Mouse (Mus musculus): ENCODE measurements around the gene Smim5. TPM values are rescaled to one million over a fixed set of nuclear protein-coding genes. Genes with fewer than 3 reads are reported as not detected.

Gene Smim5
- total and polyA plus RNA-seq, 3 experiments, result 0.42 to 1.4 (median 0.98) TPM

DNA sequence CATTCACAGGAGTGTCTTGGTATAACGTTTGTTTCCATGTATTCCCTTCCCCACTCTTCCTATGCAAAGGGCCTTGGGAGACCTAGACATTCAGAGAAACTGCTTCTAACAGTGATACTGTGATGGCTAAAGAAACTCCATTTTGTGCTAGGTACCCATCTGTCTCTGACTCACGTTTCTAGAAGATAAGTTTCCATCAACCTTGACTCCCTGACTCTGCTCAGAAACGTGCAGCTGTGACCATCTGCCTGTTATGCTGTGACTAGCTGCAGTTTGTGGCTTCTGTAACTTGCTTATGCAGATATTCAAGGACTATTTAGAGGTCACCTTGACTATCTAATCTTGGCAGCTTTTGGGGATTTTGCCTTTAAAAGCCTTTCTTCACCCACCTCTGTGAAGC lies 31.5 kb downstream of the Smim5 start:
- Histone ChIP-seq H3K9me3 (replicated peaks; ENCODE audit: low read length) (no peaks in the 10 kb centered on the region), H3K4me3 (replicated peaks in 1 of 3; ENCODE audit: low read depth in 2 of 3, low read length in 2 of 3, poor library complexity in 1 of 3) (peak overlapping the region in 2 of 3 experiments; percentile 82 to 96), H3K36me3 (replicated peaks in 1 of 2; ENCODE audit: control insufficient read depth in 1 of 2, insufficient read depth in 1 of 2, low read length in 1 of 2) (peaks cover 24 to 39% of the 10 kb centered on the region in 2 experiments), H3K9ac (ENCODE audit: insufficient read depth, low read depth) (peak overlapping the region; percentile 88), H3K4me1 (ENCODE audit: control insufficient read depth in 1 of 2, insufficient read depth in 2 of 2) (peaks cover 33 to 77% of the 10 kb centered on the region in 2 experiments), H3K27me3 (replicated peaks) (no peaks in the 10 kb centered on the region), H3K79me2 (replicated peaks; ENCODE audit: control insufficient read depth, extremely low read depth, insufficient read depth, poor library complexity, severe bottlenecking) (peaks cover 40% of the 10 kb centered on the region), H3K4me2 (ENCODE audit: insufficient read depth, low read depth, poor library complexity, severe bottlenecking) (peak overlapping the region; percentile 99), H3K27ac (ENCODE audit: insufficient read depth, low read depth) (peak overlapping the region; percentile 79)
- DNase-seq (ENCODE audit: extremely low read depth), result peak; percentile 80
- in situ Hi-C loops (cut with MboI; ENCODE audit: low pct_ligation_motif_present, low pct_unique_long_range_greater_than_20kb, low sequenced_read_pairs), result loop anchor here (5.0 kb wide), 1 partner anchor 76 kb away; no protein-coding TSS in a partner anchor
- TF ChIP-seq MYC (IDR thresholded peaks at IDR 0.05; ENCODE audit: low read depth, low read length), result peak; percentile 76
- TF ChIP-seq BHLHE40 (IDR thresholded peaks at IDR 0.05; ENCODE audit: low read depth, low read length), result peak; percentile 100
- no peak for TF ChIP-seq ELF1 (IDR thresholded peaks at IDR 0.05; ENCODE audit: low read depth, low read length)
- TF ChIP-seq IRF4 (IDR thresholded peaks at IDR 0.05; ENCODE audit: low read depth, low read length), result peak; percentile 76
- no peak for TF ChIP-seq RAD21 (IDR thresholded peaks at IDR 0.05; ENCODE audit: low read depth, low read length)
- no peak for TF ChIP-seq NRF1 (IDR thresholded peaks at IDR 0.05; ENCODE audit: low read depth, low read length)
- TF ChIP-seq JUN (IDR thresholded peaks at IDR 0.05; ENCODE audit: insufficient read depth, low read depth, low read length), result peak; percentile 48
- TF ChIP-seq RCOR1 (conservative IDR thresholded peaks at IDR 0.05; ENCODE audit: low read depth, low read length), result peak; percentile 92
- TF ChIP-seq E2F4 (IDR thresholded peaks at IDR 0.05; ENCODE audit: insufficient replicate concordance, low read depth, low read length), result no peak
- no peak for TF ChIP-seq ZNF384 (IDR thresholded peaks at IDR 0.05; ENCODE audit: low read depth, low read length)
- no peak for TF ChIP-seq MAZ (IDR thresholded peaks at IDR 0.05; ENCODE audit: low read depth, low read length)
- TF ChIP-seq NELFE (IDR thresholded peaks at IDR 0.05; ENCODE audit: low read depth, low read length), result no peak
- peak; percentile 90 for TF ChIP-seq ETS1 (conservative IDR thresholded peaks at IDR 0.05; ENCODE audit: low read depth, low read length)
- TF ChIP-seq USF1 (IDR thresholded peaks at IDR 0.05; ENCODE audit: low read depth, low read length), result no peak
- no peak for TF ChIP-seq ZMIZ1 (IDR thresholded peaks at IDR 0.05; ENCODE audit: low read depth, low read length)
- no peak for TF ChIP-seq UBTF (IDR thresholded peaks at IDR 0.05; ENCODE audit: low read depth, low read length)
- TF ChIP-seq USF2 (conservative IDR thresholded peaks at IDR 0.05; ENCODE audit: low read depth, low read length), result no peak
- TF ChIP-seq MXI1 (IDR thresholded peaks at IDR 0.05; ENCODE audit: low read depth, low read length), result peak; percentile 58; the same call in 1 of the 2 replicates
- no peak for TF ChIP-seq ZC3H11A (IDR thresholded peaks at IDR 0.05; ENCODE audit: low read depth, low read length)
- TF ChIP-seq HCFC1 (IDR thresholded peaks at IDR 0.05; ENCODE audit: low read depth, low read length), result no peak
- no peak for TF ChIP-seq POLR2AphosphoS2 (IDR thresholded peaks at IDR 0.05; ENCODE audit: low read depth, low read length)
- peak; percentile 66 for TF ChIP-seq MEF2A (IDR thresholded peaks at IDR 0.05; ENCODE audit: borderline replicate concordance, low read depth, low read length)
- peak; percentile 88 for TF ChIP-seq TCF12 (IDR thresholded peaks at IDR 0.05; ENCODE audit: low read depth, low read length)
- TF ChIP-seq ZKSCAN1 (IDR thresholded peaks at IDR 0.05; ENCODE audit: borderline replicate concordance, low read depth, low read length), result no peak
- peak; percentile 85 for TF ChIP-seq EP300 (IDR thresholded peaks at IDR 0.05; ENCODE audit: low read length)
- peak; percentile 74 for TF ChIP-seq JUND (conservative IDR thresholded peaks at IDR 0.05; ENCODE audit: low read depth, low read length)
- TF ChIP-seq KAT2A (IDR thresholded peaks at IDR 0.05; ENCODE audit: insufficient replicate concordance, low read length), result no peak
- TF ChIP-seq MAFK (IDR thresholded peaks at IDR 0.05; ENCODE audit: insufficient replicate concordance, low read length), result no peak
- TF ChIP-seq SIN3A (IDR thresholded peaks at IDR 0.05; ENCODE audit: low read length), result peak; percentile 71; the same call in 1 of the 2 replicates
- no peak for TF ChIP-seq POLR2A (IDR thresholded peaks at IDR 0.05; ENCODE audit: low read depth, low read length)
- peak; percentile 69; the same call in 1 of the 2 replicates for TF ChIP-seq MAX (IDR thresholded peaks at IDR 0.05; ENCODE audit: low read length)
- dilution Hi-C loops (cut with MboI; ENCODE audit: extremely low pct_ligation_motif_present, extremely low pct_unique_long_range_greater_than_20kb, low sequenced_read_pairs), result no loop called here

Data from CH12.LX (cell line).